In genomic region chr1:180390321-180390731, GRCm38 (mm10) we compare ENCODE assay signal across 9 mouse cellular contexts.
DNase-seq lines count a peak whose midpoint lies in the region; ATAC-seq and TF ChIP-seq lines count a peak whose summit lies in the region.
"Had no signal": no experiment of that assay in that cellular context is flagged by ENCODE, and none has a peak within 500 bp of the region (broad histone marks: within the 10 kb centered on the region; RNA-seq: fewer than 3 reads in every experiment).

No protein-coding gene starts in this region.

- TF ChIP-seq EP300 in liver, postnatal 0 days (IDR thresholded peaks at IDR 0.05; ENCODE audit: low read depth) = no peak

- no peaks in the 10 kb centered on the region for H3K27me3 ChIP-seq in liver, postnatal 0 days (ENCODE audit: insufficient read depth, low read length)
- H3K27me3 ChIP-seq in liver, embryonic 11.5 days (replicated peaks; ENCODE audit: control insufficient read depth, insufficient read depth, low read length) = no peaks in the 10 kb centered on the region
- no peaks in the 10 kb centered on the region for H3K27me3 ChIP-seq in intestine, embryonic 16.5 days (replicated peaks; ENCODE audit: control insufficient read depth, insufficient read depth, low read length)
- H3K27me3 ChIP-seq in stomach, embryonic 15.5 days (replicated peaks) = no peaks in the 10 kb centered on the region
- H3K27me3 ChIP-seq in forebrain, embryonic 14.5 days (replicated peaks; ENCODE audit: control insufficient read depth, insufficient read depth, low read length) = no peaks in the 10 kb centered on the region
- H3K27me3 ChIP-seq: hindbrain, embryonic 15.5 days had no signal

- no peak overlapping the region for H3K4me2 ChIP-seq in liver, postnatal 0 days (ENCODE audit: low read depth, low read length)
- no peak overlapping the region for H3K4me2 ChIP-seq in liver, embryonic 11.5 days
- H3K4me2 ChIP-seq in intestine, embryonic 16.5 days (ENCODE audit: low read depth, low read length) = no peak overlapping the region
- H3K4me2 ChIP-seq in stomach, embryonic 15.5 days = no peak overlapping the region
- no peak overlapping the region for H3K4me2 ChIP-seq in forebrain, embryonic 14.5 days (ENCODE audit: low read length)
- H3K4me2 ChIP-seq: hindbrain, embryonic 15.5 days had no signal

- H3K4me1 ChIP-seq in liver, postnatal 0 days (ENCODE audit: insufficient read depth) = peaks cover 26% of the 10 kb centered on the region
- H3K4me1 ChIP-seq in liver, embryonic 11.5 days (replicated peaks; ENCODE audit: control insufficient read depth, insufficient read depth, low read length) = peaks cover 29% of the 10 kb centered on the region
- H3K4me1 ChIP-seq in intestine, embryonic 16.5 days (ENCODE audit: control insufficient read depth, insufficient read depth, low read length) = peaks cover 42% of the 10 kb centered on the region
- H3K4me1 ChIP-seq in stomach, embryonic 15.5 days = peaks cover 32% of the 10 kb centered on the region
- H3K4me1 ChIP-seq in forebrain, embryonic 14.5 days (ENCODE audit: control insufficient read depth, insufficient read depth, low read length) = 0 out of 2 replicates have a peak, but pooled peaks cover 3% of the 10 kb centered on the region

- 0 out of 2 replicates have a peak overlapping the region, but pooled peaks have one; percentile 3 for H3K27ac ChIP-seq in liver, postnatal 0 days (ENCODE audit: low read depth)
- H3K27ac ChIP-seq in liver, embryonic 11.5 days (ENCODE audit: low read depth, low read length) = no peak overlapping the region
- H3K27ac ChIP-seq in intestine, embryonic 16.5 days (ENCODE audit: low read length) = peak overlapping the region; percentile 89
- H3K27ac ChIP-seq in stomach, embryonic 15.5 days = peak overlapping the region; percentile 49; the same call in 1 of the 2 replicates
- H3K27ac ChIP-seq in forebrain, embryonic 14.5 days (ENCODE audit: low read depth, low read length) = no peak overlapping the region
- H3K27ac ChIP-seq: hindbrain, embryonic 15.5 days had no signal

- WGBS in liver, postnatal 0 days (ENCODE audit: insufficient replicate concordance) = 35% methylated on average over 3 of the region's 3 CpGs
- WGBS in liver, embryonic 11.5 days = 55% methylated on average over 3 of the region's 3 CpGs
- 52% methylated on average over 3 of the region's 3 CpGs for WGBS in intestine, embryonic 16.5 days
- 52% methylated on average over 3 of the region's 3 CpGs for WGBS in stomach, embryonic 15.5 days
- WGBS in forebrain, embryonic 14.5 days = 56% methylated on average over 3 of the region's 3 CpGs

- no peaks in the 10 kb centered on the region for H3K36me3 ChIP-seq in liver, postnatal 0 days (replicated peaks; ENCODE audit: insufficient read depth, low read length)
- no peaks in the 10 kb centered on the region for H3K36me3 ChIP-seq in liver, embryonic 11.5 days (ENCODE audit: control insufficient read depth, insufficient read depth, low read length)
- H3K36me3 ChIP-seq in intestine, embryonic 16.5 days (ENCODE audit: control insufficient read depth, insufficient read depth, low read length) = no peaks in the 10 kb centered on the region
- H3K36me3 ChIP-seq in stomach, embryonic 15.5 days = no peaks in the 10 kb centered on the region
- H3K36me3 ChIP-seq in forebrain, embryonic 14.5 days (ENCODE audit: control insufficient read depth, insufficient read depth, low read length) = no peaks in the 10 kb centered on the region
- H3K36me3 ChIP-seq: hindbrain, embryonic 15.5 days had no signal

- TF ChIP-seq CTCF in liver, postnatal 0 days (IDR thresholded peaks at IDR 0.05; ENCODE audit: low read depth) = no peak

- no peak overlapping the region for H3K9ac ChIP-seq in liver, postnatal 0 days (replicated peaks)
- no peak overlapping the region for H3K9ac ChIP-seq in liver, embryonic 11.5 days (ENCODE audit: low read depth, low read length)
- H3K9ac ChIP-seq in intestine, embryonic 16.5 days (ENCODE audit: low read depth, low read length) = 0 out of 2 replicates have a peak overlapping the region, but pooled peaks have one; percentile 30
- no peak overlapping the region for H3K9ac ChIP-seq in stomach, embryonic 15.5 days
- no peak overlapping the region for H3K9ac ChIP-seq in forebrain, embryonic 14.5 days (ENCODE audit: low read length)
- H3K9ac ChIP-seq: hindbrain, embryonic 15.5 days had no signal

- DNase-seq in liver, postnatal 0 days = no peak
- DNase-seq in liver, embryonic 11.5 days (ENCODE audit: low spot score) = no peak
- DNase-seq in cerebellum, adult 9-11 months = peak; percentile 69
- DNase-seq in ovary, postnatal 36 days (ENCODE audit: low spot score) = no peak
- no peak for DNase-seq in forebrain, embryonic 14.5 days (ENCODE audit: low spot score)
- DNase-seq in layer of hippocampus, adult 18-20 months (ENCODE audit: low spot score in 2 of 2) = no peak

- H3K4me3 ChIP-seq in liver, postnatal 0 days (ENCODE audit: low read depth, low read length) = no peak overlapping the region
- H3K4me3 ChIP-seq in liver, embryonic 11.5 days (ENCODE audit: low read depth, low read length) = no peak overlapping the region
- no peak overlapping the region for H3K4me3 ChIP-seq in intestine, embryonic 16.5 days (ENCODE audit: low read length)
- no peak overlapping the region for H3K4me3 ChIP-seq in stomach, embryonic 15.5 days (replicated peaks)
- H3K4me3 ChIP-seq in forebrain, embryonic 14.5 days (ENCODE audit: low read depth, low read length) = no peak overlapping the region
- H3K4me3 ChIP-seq: hindbrain, embryonic 15.5 days had no signal

- H3K9me3 ChIP-seq in liver, postnatal 0 days (ENCODE audit: low read length) = no peaks in the 10 kb centered on the region
- H3K9me3 ChIP-seq in liver, embryonic 11.5 days (ENCODE audit: control insufficient read depth, low read length) = no peaks in the 10 kb centered on the region
- H3K9me3 ChIP-seq in intestine, embryonic 16.5 days (ENCODE audit: control insufficient read depth, low read length) = no peaks in the 10 kb centered on the region
- no peaks in the 10 kb centered on the region for H3K9me3 ChIP-seq in stomach, embryonic 15.5 days
- H3K9me3 ChIP-seq in forebrain, embryonic 14.5 days (replicated peaks; ENCODE audit: control insufficient read depth, low read length) = no peaks in the 10 kb centered on the region
- H3K9me3 ChIP-seq: hindbrain, embryonic 15.5 days had no signal

- no peak for ATAC-seq in liver, postnatal 0 days
- ATAC-seq in liver, embryonic 11.5 days (replicated peaks; ENCODE audit: low FRiP score) = no peak
- peak; percentile 75 for ATAC-seq in intestine, embryonic 16.5 days
- no peak for ATAC-seq in stomach, embryonic 15.5 days (ENCODE audit: insufficient read depth, low FRiP score, low read depth)
- ATAC-seq in forebrain, embryonic 14.5 days = no peak

Comparison
In these comparisons a context has a peak if more than half of its experiments do, and no peak if none do; other contexts are left out.
1. H3K27ac ChIP-seq: peak in liver, postnatal 0 days (single experiment), intestine, embryonic 16.5 days (single experiment) and stomach, embryonic 15.5 days (single experiment); none in liver, embryonic 11.5 days (single experiment) and forebrain, embryonic 14.5 days (single experiment).